Comparison of ENCODE assay signal across 21 mouse cellular contexts in the genomic region with DNA sequence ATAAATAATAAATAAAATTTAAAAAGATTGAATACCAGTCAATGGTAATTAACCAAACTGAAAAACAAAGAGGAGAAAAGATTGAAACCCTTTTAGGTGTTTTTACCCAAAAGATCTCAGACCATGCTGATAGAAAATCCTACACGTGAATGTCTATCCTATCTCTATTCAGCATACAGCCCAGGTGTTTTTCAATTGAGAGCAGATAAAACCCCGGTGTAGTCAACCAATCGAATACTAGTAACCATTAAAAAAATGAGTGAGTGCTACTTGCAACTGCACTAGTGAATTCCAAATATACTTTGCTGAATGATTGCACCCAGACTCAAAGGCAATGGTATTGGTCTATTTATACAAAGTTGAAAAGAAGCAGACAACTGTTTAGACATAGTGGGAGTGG.
"Had no signal": no experiment of that assay in that cellular context is flagged by ENCODE, and none has a peak within 500 bp of the region (broad histone marks: within the 10 kb centered on the region; RNA-seq: fewer than 3 reads in every experiment).

No protein-coding gene starts in this region.

- DNase-seq: kidney, adult 2 months; kidney, postnatal 25 days; layer of hippocampus, postnatal 36 days; lung, adult 18-20 months; lung, postnatal 10 days; lung, postnatal 36 days; right cerebral cortex, postnatal 25 days; spleen, adult 18-20 months; thymus, adult 18-20 months; thymus, postnatal 36 days had no signal

- ATAC-seq: inflammation-experienced regulatory T-cells, adult 6 months; intestine, embryonic 16.5 days; midbrain, embryonic 15.5 days had no signal

- H3K4me3 ChIP-seq: layer of hippocampus, adult 2 months; left cerebral cortex, adult 2 months; lung, embryonic 15.5 days; megakaryocyte, embryonic 14.5 days; midbrain, embryonic 15.5 days; neural tube, embryonic 12.5 days; neural tube, embryonic 15.5 days had no signal

- H3K36me3 ChIP-seq: lung, embryonic 15.5 days; midbrain, embryonic 15.5 days; neural tube, embryonic 12.5 days; neural tube, embryonic 15.5 days had no signal

- H3K4me2 ChIP-seq: lung, embryonic 15.5 days; midbrain, embryonic 11.5 days; midbrain, embryonic 15.5 days; neural tube, embryonic 12.5 days; neural tube, embryonic 15.5 days had no signal

- H3K4me1 ChIP-seq: lung, embryonic 15.5 days; midbrain, embryonic 15.5 days; neural tube, embryonic 12.5 days; neural tube, embryonic 15.5 days had no signal

- H3K27ac ChIP-seq: kidney, postnatal 0 days; layer of hippocampus, adult 2 months; left cerebral cortex, adult 2 months; lung, embryonic 15.5 days; midbrain, embryonic 15.5 days; neural tube, embryonic 12.5 days; neural tube, embryonic 15.5 days had no signal

- H3K9me3 ChIP-seq: lung, embryonic 15.5 days; megakaryocyte, embryonic 14.5 days; midbrain, embryonic 15.5 days; neural tube, embryonic 12.5 days; neural tube, embryonic 15.5 days had no signal

- H3K9ac ChIP-seq: lung, embryonic 15.5 days; midbrain, embryonic 15.5 days; neural tube, embryonic 12.5 days; neural tube, embryonic 15.5 days had no signal

- H3K27me3 ChIP-seq: lung, embryonic 15.5 days; megakaryocyte, embryonic 14.5 days; midbrain, embryonic 15.5 days; neural tube, embryonic 12.5 days; neural tube, embryonic 15.5 days had no signal
